Mouse (Mus musculus) activated CD4-positive, CD25-positive, alpha-beta regulatory T cell, adult 4 months (primary cell): ENCODE measurements around the gene Kcnh6. TPM values are rescaled to one million over a fixed set of nuclear protein-coding genes. Genes with fewer than 3 reads are reported as not detected.

Experiments
- ATAC-seq: one replicate; pipeline ENCODE4 v1.8.0; 2017
- polyA plus RNA-seq, 2 experiments: library from polyadenylated mRNA; unstranded; fragments of 100-300 nt; shearing (Covaris generic); gene quantifications; one replicate each; pipeline ENCODE4 v1.2.1; 2017

Kcnh6 gene
- polyA plus RNA-seq, result not detected

GRCm38 (mm10) chr11:106007821-106008220, at the start of gene Kcnh6:
TSS of gene Kcnh6 (plus strand) at chr11:106008124.
- ATAC-seq, result no peak

- ATAC-seq, result no peak
Measured at GRCm38 (mm10) chr11:105958566-105958965, 49.4 kb upstream of the Kcnh6 start.

GRCm38 (mm10) chr11:105959355-105959754, 48.6 kb upstream of the Kcnh6 start:
- no peak for ATAC-seq

GRCm38 (mm10) chr11:105964691-105965090, 43.2 kb upstream of the Kcnh6 start:
- ATAC-seq, result no peak

- no peak for ATAC-seq
Measured at GRCm38 (mm10) chr11:105966288-105966687, 41.6 kb upstream of the Kcnh6 start.

GRCm38 (mm10) chr11:105967741-105968574, 40.0 kb upstream of the Kcnh6 start, which contains the start of gene Ace:
TSS of gene Ace (plus strand) at chr11:105967945.
- ATAC-seq, result no peak

- ATAC-seq, result no peak
Measured at GRCm38 (mm10) chr11:105968948-105969347, 39.0 kb upstream of the Kcnh6 start.

- no peak for ATAC-seq
Measured at GRCm38 (mm10) chr11:105969516-105969915, 38.4 kb upstream of the Kcnh6 start.

- no peak for ATAC-seq
Measured at GRCm38 (mm10) chr11:105974593-105974992, 33.3 kb upstream of the Kcnh6 start.

- ATAC-seq, result no peak
Measured at GRCm38 (mm10) chr11:105975050-105975449, 32.9 kb upstream of the Kcnh6 start.

- ATAC-seq, result no peak
Measured at GRCm38 (mm10) chr11:105975636-105976035, 32.3 kb upstream of the Kcnh6 start.

GRCm38 (mm10) chr11:105978232-105978631, 29.7 kb upstream of the Kcnh6 start:
- no peak for ATAC-seq

- ATAC-seq, result no peak
Measured at GRCm38 (mm10) chr11:105978634-105979033, 29.3 kb upstream of the Kcnh6 start.

GRCm38 (mm10) chr11:105984452-105984851, 23.5 kb upstream of the Kcnh6 start:
- no peak for ATAC-seq

- ATAC-seq, result no peak
Measured at GRCm38 (mm10) chr11:105987446-105987845, 20.5 kb upstream of the Kcnh6 start.

GRCm38 (mm10) chr11:105989446-105989845, 18.5 kb upstream of the Kcnh6 start:
- no peak for ATAC-seq

- ATAC-seq, result no peak
Measured at GRCm38 (mm10) chr11:105990231-105990630, 17.7 kb upstream of the Kcnh6 start.

GRCm38 (mm10) chr11:105994375-105994774, 13.5 kb upstream of the Kcnh6 start, which contains the start of gene Ace3:
TSS of gene Ace3 (plus strand) at chr11:105994675.
- no peak for ATAC-seq

- no peak for ATAC-seq
Measured at GRCm38 (mm10) chr11:106000062-106000461, 7.9 kb upstream of the Kcnh6 start.

GRCm38 (mm10) chr11:106001718-106002117, 6.2 kb upstream of the Kcnh6 start:
- no peak for ATAC-seq

GRCm38 (mm10) chr11:106004576-106004975, 3.3 kb upstream of the Kcnh6 start:
- ATAC-seq, result no peak

- ATAC-seq, result no peak
Measured at GRCm38 (mm10) chr11:106005970-106006369, 2.0 kb upstream of the Kcnh6 start.

- ATAC-seq, result no peak
Measured at GRCm38 (mm10) chr11:106012711-106013110, 4.8 kb downstream of the Kcnh6 start.

- ATAC-seq, result no peak
Measured at GRCm38 (mm10) chr11:106013556-106014225, 5.8 kb downstream of the Kcnh6 start.
